Mouse (Mus musculus) embryonic fibroblast, embryonic 13.5 days (primary cell): ENCODE data around the gene Tmem181a.
"Not testable (repeated sequence)": the region's sequence is repeated elsewhere in the genome, so short reads cannot be mapped to it uniquely, and the experiment has no call there.

Source experiments
- CTCF ChIP-seq: IDR thresholded peaks from 2 replicates; pipeline ENCODE4 v1.5.1; 2011; ENCODE audit warnings: mild to moderate bottlenecking, control low read depth, low read length, moderate library complexity, borderline replicate concordance; ENCODE audit not compliant: insufficient read depth
- POLR2A ChIP-seq: IDR thresholded peaks from 2 replicates; pipeline ENCODE4 v1.6.1; 2011; ENCODE audit warnings: low read depth, mild to moderate bottlenecking, control low read depth, low read length, moderate library complexity

- not testable (repeated sequence) for TF ChIP-seq POLR2A, CTCF
These were observed 24.0 kb upstream of the Tmem181a start for GRCm38 (mm10) chr17:6232633-6233032.
